Mouse (Mus musculus): ENCODE data around the gene Prrg2.

Prrg2 gene

GRCm38 (mm10) chr7:45006503-45006902, 56.0 kb downstream of the Prrg2 start:
- DNase-seq, result no peak

GRCm38 (mm10) chr7:45005321-45005992, 57.0 kb downstream of the Prrg2 start:
- no peak for DNase-seq

- DNase-seq, result no peak
Observed at GRCm38 (mm10) chr7:45004546-45004945, 57.9 kb downstream of the Prrg2 start.
